Mouse (Mus musculus): ENCODE measurements around the gene Tspan15. TPM values are rescaled to one million over a fixed set of nuclear protein-coding genes. Genes with fewer than 3 reads are reported as not detected.

Tspan15 gene
- total RNA-seq, 2 experiments from 2014 or later = 5.4 to 9.4 TPM

DNA sequence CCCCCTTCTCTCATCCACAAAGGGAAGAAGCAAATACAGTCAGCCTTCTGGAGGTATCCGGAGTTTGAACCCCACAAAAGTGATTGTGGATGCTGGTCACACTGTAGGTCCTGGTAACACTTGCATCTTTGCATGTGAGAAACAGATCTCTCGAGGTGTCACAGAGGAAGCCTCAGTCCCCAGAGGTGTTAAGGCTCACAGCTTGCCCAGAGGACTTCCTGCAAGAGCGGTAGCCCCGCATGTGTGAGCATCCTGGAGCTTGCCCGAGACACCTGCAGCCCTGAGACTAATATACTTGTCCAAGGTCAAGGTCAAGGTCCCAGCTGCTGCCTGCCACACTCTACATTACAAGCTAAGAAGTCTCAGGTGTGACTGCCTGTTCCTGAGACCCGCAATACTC lies 36.1 kb downstream of the Tspan15 start:
- no peak for ATAC-seq (replicated peaks; ENCODE audit: low FRiP score, poor library complexity, severe bottlenecking)

- no peak for ATAC-seq (replicated peaks; ENCODE audit: low FRiP score, poor library complexity, severe bottlenecking)
These were observed 36.6 kb downstream of the Tspan15 start for GRCm38 (mm10) chr10:62194461-62194860.

GRCm38 (mm10) chr10:62194043-62194442 lies 37.0 kb downstream of the Tspan15 start:
- ATAC-seq (replicated peaks; ENCODE audit: low FRiP score, poor library complexity, severe bottlenecking) = no peak

GRCm38 (mm10) chr10:62192701-62193157 lies 38.3 kb downstream of the Tspan15 start:
- no peak for ATAC-seq (replicated peaks; ENCODE audit: low FRiP score, poor library complexity, severe bottlenecking)

- ATAC-seq (replicated peaks; ENCODE audit: low FRiP score, poor library complexity, severe bottlenecking) = no peak
These were observed 40.2 kb downstream of the Tspan15 start for GRCm38 (mm10) chr10:62190821-62191220.

DNA sequence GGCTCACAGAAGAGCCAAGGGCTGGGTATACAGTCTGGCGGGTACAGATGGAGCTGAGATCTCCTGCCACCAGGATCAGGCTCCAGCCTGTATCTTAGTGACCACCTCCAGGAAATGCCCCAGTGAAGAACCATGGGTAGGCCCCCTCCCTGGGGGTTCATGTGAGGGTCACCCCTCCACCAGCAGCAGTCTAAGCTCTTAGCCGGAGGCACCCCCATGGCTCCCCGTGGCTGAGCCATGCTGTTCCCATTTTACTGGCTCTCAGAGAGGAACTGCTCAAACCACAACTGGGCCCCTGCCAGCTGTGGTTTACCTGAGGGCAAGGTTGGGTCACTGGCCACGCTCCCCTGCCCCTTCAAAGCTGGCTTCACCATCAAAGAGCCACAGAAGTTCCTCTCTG lies 41.1 kb downstream of the Tspan15 start:
- ATAC-seq (replicated peaks; ENCODE audit: low FRiP score, poor library complexity, severe bottlenecking) = no peak

- ATAC-seq (replicated peaks; ENCODE audit: low FRiP score, poor library complexity, severe bottlenecking) = no peak
These were observed 41.7 kb downstream of the Tspan15 start for GRCm38 (mm10) chr10:62189303-62189702.

DNA sequence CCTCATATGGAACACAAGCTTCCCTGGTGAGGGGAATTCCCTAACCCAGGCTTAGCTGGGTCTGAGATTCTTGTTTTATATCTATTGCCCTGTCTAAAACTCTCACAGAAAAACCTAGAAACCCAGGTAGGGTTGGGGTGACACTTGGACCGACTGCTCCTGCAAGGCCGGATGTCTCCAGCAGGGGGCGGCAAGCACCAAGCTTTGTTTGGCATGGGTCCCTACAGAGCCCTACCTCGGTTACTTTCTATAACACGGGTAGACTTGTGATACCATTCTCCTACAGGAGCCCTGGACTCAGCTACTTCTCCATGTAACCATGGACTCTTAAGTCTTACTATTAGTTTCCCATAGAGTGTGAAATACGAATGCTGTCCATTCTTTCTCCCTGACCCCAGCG lies 44.2 kb downstream of the Tspan15 start:
- peak; percentile 50; the same call in 1 of the 2 replicates for ATAC-seq (replicated peaks; ENCODE audit: low FRiP score, poor library complexity, severe bottlenecking)

GRCm38 (mm10) chr10:62183053-62183452 lies 48.0 kb downstream of the Tspan15 start:
- peak; percentile 79 for ATAC-seq (replicated peaks; ENCODE audit: low FRiP score, poor library complexity, severe bottlenecking)

- ATAC-seq (replicated peaks; ENCODE audit: low FRiP score, poor library complexity, severe bottlenecking) = no peak
These were observed 48.5 kb downstream of the Tspan15 start for GRCm38 (mm10) chr10:62182471-62183014.

DNA sequence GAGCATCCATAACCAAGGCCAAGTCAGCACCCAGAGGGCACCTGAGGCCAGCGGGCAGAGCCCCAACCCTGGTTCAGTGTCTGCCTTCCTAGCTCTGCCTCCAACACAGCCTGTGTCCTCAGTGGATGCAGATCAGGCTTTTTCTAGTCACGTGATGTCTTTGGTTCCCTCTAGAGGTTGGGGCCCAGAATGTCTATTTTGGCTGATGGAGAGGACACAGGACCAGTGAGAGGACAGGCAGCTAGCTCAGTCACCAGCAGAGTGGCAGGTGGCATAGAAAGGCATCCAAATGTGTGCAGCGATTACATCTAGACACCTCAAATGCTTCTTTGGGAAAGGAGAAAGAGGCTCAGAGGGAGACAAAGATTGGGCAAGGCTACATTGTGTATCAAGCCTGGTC lies 49.4 kb downstream of the Tspan15 start:
- ATAC-seq (replicated peaks; ENCODE audit: low FRiP score, poor library complexity, severe bottlenecking) = no peak

- ATAC-seq (replicated peaks; ENCODE audit: low FRiP score, poor library complexity, severe bottlenecking) = no peak
These were observed 51.1 kb downstream of the Tspan15 start for GRCm38 (mm10) chr10:62179944-62180343.

GRCm38 (mm10) chr10:62174533-62175313 lies 56.3 kb downstream of the Tspan15 start:
- no peak for ATAC-seq (replicated peaks; ENCODE audit: low FRiP score, poor library complexity, severe bottlenecking)

- no peak for ATAC-seq (replicated peaks; ENCODE audit: low FRiP score, poor library complexity, severe bottlenecking)
These were observed 57.1 kb downstream of the Tspan15 start for GRCm38 (mm10) chr10:62173941-62174448.

GRCm38 (mm10) chr10:62172841-62173553 lies 58.1 kb downstream of the Tspan15 start:
- ATAC-seq (replicated peaks; ENCODE audit: low FRiP score, poor library complexity, severe bottlenecking) = no peak

- no peak for ATAC-seq (replicated peaks; ENCODE audit: low FRiP score, poor library complexity, severe bottlenecking)
These were observed 68.6 kb downstream of the Tspan15 start for GRCm38 (mm10) chr10:62162410-62162809.

- no peak for ATAC-seq (replicated peaks; ENCODE audit: low FRiP score, poor library complexity, severe bottlenecking)
These were observed 81.1 kb downstream of the Tspan15 start for GRCm38 (mm10) chr10:62149929-62150328.

DNA sequence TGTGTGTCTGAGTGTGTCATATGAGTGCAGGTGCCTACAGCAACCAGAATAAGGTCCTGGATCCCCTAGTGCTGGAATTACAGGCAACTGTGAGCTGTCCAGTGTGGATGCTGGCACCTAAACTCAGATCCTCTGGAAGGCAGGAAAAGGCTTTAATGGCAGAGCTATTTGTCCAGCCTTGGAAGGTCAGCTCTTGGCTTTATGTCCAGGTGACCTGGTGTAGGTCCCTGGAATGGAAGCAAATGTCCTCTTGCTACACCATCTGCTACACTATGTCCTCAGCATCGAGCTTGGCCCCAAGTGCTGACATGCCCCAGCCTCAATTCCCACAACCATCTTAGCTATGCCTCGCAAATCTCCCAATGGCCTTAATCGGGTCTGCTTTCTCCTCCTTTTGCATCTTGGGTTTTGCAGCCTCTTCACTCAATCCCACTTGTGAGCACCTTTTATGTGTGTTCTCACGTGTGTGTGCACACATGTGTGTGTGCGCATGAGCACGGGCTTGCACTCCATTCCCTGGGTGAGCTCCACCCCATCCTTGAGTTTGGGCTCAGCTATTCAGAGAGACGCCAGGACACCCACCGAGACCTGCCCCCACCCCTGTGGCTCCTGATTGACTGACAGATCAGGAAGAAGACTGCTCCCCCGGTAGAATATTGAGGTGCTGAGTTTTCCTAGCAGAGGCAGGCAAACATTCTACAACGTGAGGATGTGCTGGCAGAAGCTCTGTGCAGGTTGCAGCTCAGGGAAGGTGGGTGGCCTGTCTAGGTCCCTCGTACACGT lies 83.4 kb downstream of the Tspan15 start:
- ATAC-seq (replicated peaks; ENCODE audit: low FRiP score, poor library complexity, severe bottlenecking) = no peak

DNA sequence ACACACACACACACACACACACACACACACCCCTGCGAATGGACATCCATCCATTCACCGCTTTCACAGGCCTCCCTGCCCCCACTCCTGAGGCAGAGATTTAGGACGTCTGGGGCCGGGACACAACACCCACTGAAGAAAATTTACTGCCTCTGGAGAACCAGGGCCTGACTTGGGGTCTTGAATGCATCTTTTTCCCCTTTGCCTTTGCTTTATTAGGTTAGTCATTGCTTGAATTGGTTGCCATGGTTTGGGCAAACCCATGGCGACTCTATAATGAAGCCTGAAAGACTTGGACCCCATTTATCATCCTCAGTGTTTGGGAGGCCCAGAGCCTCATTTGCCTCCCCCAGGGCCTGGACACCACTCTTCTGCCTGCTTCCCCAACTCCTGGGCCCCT lies 85.1 kb downstream of the Tspan15 start:
- no peak for ATAC-seq (replicated peaks; ENCODE audit: low FRiP score, poor library complexity, severe bottlenecking)

- no peak for ATAC-seq (replicated peaks; ENCODE audit: low FRiP score, poor library complexity, severe bottlenecking)
These were observed 87.2 kb downstream of the Tspan15 start, which contains the start of gene Fam241b for GRCm38 (mm10) chr10:62143820-62144219. Gene Fam241b (minus strand): TSS chr10:62143920.
